Mouse (Mus musculus) olfactory bulb, adult 2 months (tissue): ENCODE data around the gene Rasgrp4.

ENCODE experiments used
- CTCF ChIP-seq: fragments of 200-500 bp; IDR thresholded peaks from 2 replicates; pipeline ENCODE4 v1.5.1; 2012; ENCODE audit warnings: low read depth, mild to moderate bottlenecking, low read length, moderate library complexity; ENCODE audit not compliant: insufficient read depth
- POLR2A ChIP-seq: fragments of 200-500 bp; IDR thresholded peaks from 2 replicates; pipeline ENCODE4 v1.6.1; 2012; ENCODE audit warnings: mild to moderate bottlenecking, low read depth, low read length, moderate library complexity; ENCODE audit not compliant: insufficient read depth

GRCm38 (mm10) chr7:29119526-29119925, 15.1 kb upstream of the Rasgrp4 start:
- TF ChIP-seq POLR2A (no peak), CTCF (no peak)
